Mouse (Mus musculus): ENCODE measurements around the gene Parvg. TPM values are rescaled to one million over a fixed set of nuclear protein-coding genes. Genes with fewer than 3 reads are reported as not detected.

Gene Parvg
- polyA plus RNA-seq (2012; rRNA removed), result 0.57 and 0.69 TPM in 2 replicates

GRCm38 (mm10) chr15:84323966-84324869 is at the start of gene Parvg:
Parvg (plus strand) TSS chr15:84324026.

Other genes with a start within 250 kb of the Parvg start
- 1.7 and 2.1 TPM in 2 replicates for gene Sult4a1, start 218.3 kb upstream of the Parvg start, polyA plus RNA-seq (2012; rRNA removed)
- not detected in 2 replicates for gene Pnpla5, start 200.9 kb upstream of the Parvg start, polyA plus RNA-seq (2012; rRNA removed)
- gene Pnpla3, start 156.2 kb upstream of the Parvg start, polyA plus RNA-seq (2012; rRNA removed), result 2.3 and 5.2 TPM in 2 replicates
- 6.6 and 7.4 TPM in 2 replicates for gene Samm50, start 131.8 kb upstream of the Parvg start, polyA plus RNA-seq (2012; rRNA removed)
- 2.1 and 2.4 TPM in 2 replicates for gene Parvb, start 92.0 kb upstream of the Parvg start, polyA plus RNA-seq (2012; rRNA removed)
- gene Shisal1, start 123.1 kb downstream of the Parvg start, polyA plus RNA-seq (2012; rRNA removed), result 5.3 and 6.8 TPM in 2 replicates
- 2.3 and 2.7 TPM in 2 replicates for gene Rtl6, start 233.8 kb downstream of the Parvg start, polyA plus RNA-seq (2012; rRNA removed)